Mouse (Mus musculus): ENCODE data around the gene Ppp3r1.

DNA sequence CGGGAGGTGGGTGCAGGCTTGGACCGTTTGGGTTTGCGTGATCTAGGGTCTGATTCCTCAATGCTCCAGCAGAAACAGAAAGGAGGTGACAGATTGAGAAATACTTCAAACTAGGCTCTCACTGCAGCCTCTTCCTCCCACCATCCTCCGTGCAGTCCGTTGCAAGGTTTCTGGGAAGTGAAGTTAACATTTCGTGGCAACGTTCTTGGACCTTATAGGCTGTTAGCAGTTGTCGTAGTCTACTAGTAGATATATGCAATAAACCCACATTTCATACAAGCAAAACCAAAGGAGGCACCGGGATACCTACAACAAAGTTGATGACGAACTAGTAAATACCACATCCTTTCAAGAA lies 53.1 kb downstream of the Ppp3r1 start:
- no peak for TF ChIP-seq CTCF (IDR thresholded peaks at IDR 0.05; ENCODE audit: extremely low read depth, insufficient read depth, low read length)
- TF ChIP-seq POLR2A (IDR thresholded peaks at IDR 0.05; ENCODE audit: extremely low read depth, insufficient read depth, low read length) = peak; percentile 61; the same call in 1 of the 2 replicates

Data from cortical plate, adult 2 months (tissue).